Mouse (Mus musculus): Measurements from ENCODE around the gene Opn1sw.

The Opn1sw gene

GRCm38 (mm10) chr6:29388052-29388518, at the start of gene Opn1sw:
TSS of gene Opn1sw (minus strand) at chr6:29388468.
- no peak for DNase-seq (ENCODE audit: low read depth, low spot score)

- DNase-seq (ENCODE audit: low read depth, low spot score) = no peak
These were observed 48.2 kb upstream of the Opn1sw start for GRCm38 (mm10) chr6:29436461-29436934.

- DNase-seq (ENCODE audit: low read depth, low spot score) = no peak
These were observed 47.7 kb upstream of the Opn1sw start for GRCm38 (mm10) chr6:29435940-29436451.

GRCm38 (mm10) chr6:29434911-29435691, 46.8 kb upstream of the Opn1sw start:
- no peak for DNase-seq (ENCODE audit: low read depth, low spot score)

GRCm38 (mm10) chr6:29433804-29434795, 45.8 kb upstream of the Opn1sw start:
- no peak for DNase-seq (ENCODE audit: low read depth, low spot score)

- DNase-seq (ENCODE audit: low read depth, low spot score) = no peak
These were observed 45.0 kb upstream of the Opn1sw start, which contains the start of gene Flnc for GRCm38 (mm10) chr6:29433038-29433803. TSS of gene Flnc (plus strand) at chr6:29433256.

- no peak for DNase-seq (ENCODE audit: low read depth, low spot score)
These were observed 44.4 kb upstream of the Opn1sw start for GRCm38 (mm10) chr6:29432676-29433037.

- no peak for DNase-seq (ENCODE audit: low read depth, low spot score)
These were observed 43.9 kb upstream of the Opn1sw start for GRCm38 (mm10) chr6:29432156-29432555.

GRCm38 (mm10) chr6:29431473-29431872, 43.2 kb upstream of the Opn1sw start:
- DNase-seq (ENCODE audit: low read depth, low spot score) = no peak

GRCm38 (mm10) chr6:29430681-29431420, 42.6 kb upstream of the Opn1sw start:
- DNase-seq (ENCODE audit: low read depth, low spot score) = no peak

- DNase-seq (ENCODE audit: low read depth, low spot score) = no peak
These were observed 39.9 kb upstream of the Opn1sw start for GRCm38 (mm10) chr6:29428171-29428570.

- DNase-seq (ENCODE audit: low read depth, low spot score) = no peak
These were observed 38.1 kb upstream of the Opn1sw start for GRCm38 (mm10) chr6:29426331-29426730.

- DNase-seq (ENCODE audit: low read depth, low spot score) = no peak
These were observed 36.9 kb upstream of the Opn1sw start for GRCm38 (mm10) chr6:29425118-29425517.

- no peak for DNase-seq (ENCODE audit: low read depth, low spot score)
These were observed 32.3 kb upstream of the Opn1sw start for GRCm38 (mm10) chr6:29420596-29420995.

- no peak for DNase-seq (ENCODE audit: low read depth, low spot score)
These were observed 27.2 kb upstream of the Opn1sw start for GRCm38 (mm10) chr6:29415446-29415845.

- no peak for DNase-seq (ENCODE audit: low read depth, low spot score)
These were observed 18.1 kb upstream of the Opn1sw start for GRCm38 (mm10) chr6:29406412-29406811.

GRCm38 (mm10) chr6:29402693-29403342, 14.6 kb upstream of the Opn1sw start:
- DNase-seq (ENCODE audit: low read depth, low spot score) = no peak

GRCm38 (mm10) chr6:29399851-29400250, 11.6 kb upstream of the Opn1sw start:
- no peak for DNase-seq (ENCODE audit: low read depth, low spot score)

GRCm38 (mm10) chr6:29397575-29397974, 9.3 kb upstream of the Opn1sw start:
- no peak for DNase-seq (ENCODE audit: low read depth, low spot score)

Data from retina, postnatal 7 days (tissue).